Mouse (Mus musculus) kidney, postnatal 25 days (tissue): ENCODE measurements around the gene Lce1i.
"Not testable (repeated sequence)": the region's sequence is repeated elsewhere in the genome, so short reads cannot be mapped to it uniquely, and the experiment has no call there.

Experiments
- DNase-seq, 2 experiments: peaks; one replicate each; pipeline ENCODE4 v3.0.0; 2021; ENCODE audit warnings: mixed read lengths in 2 of 2

Lce1i gene

DNA sequence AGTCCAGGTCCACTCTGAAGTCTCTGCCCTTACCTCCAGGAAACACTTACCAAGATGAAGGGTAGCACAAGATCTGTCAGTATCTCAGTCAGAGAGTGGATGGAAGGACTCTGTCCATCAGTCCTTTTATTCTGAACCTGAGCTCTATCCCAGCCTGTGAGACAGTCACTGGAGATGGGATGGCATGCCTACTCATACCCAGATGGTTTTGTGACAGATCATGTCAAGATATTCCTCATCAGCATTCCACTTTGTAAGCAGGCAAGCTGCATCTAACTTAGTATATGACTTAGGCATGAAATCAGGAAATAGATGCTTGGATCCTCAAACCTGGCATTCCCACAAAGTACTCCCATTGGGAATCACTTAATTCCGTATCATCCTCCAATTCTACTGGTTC is at the start of gene Lce1i:
TSS of gene Lce1i (minus strand) at position 101 of the 400 bp plus-strand sequence.
- DNase-seq = no peak

DNA sequence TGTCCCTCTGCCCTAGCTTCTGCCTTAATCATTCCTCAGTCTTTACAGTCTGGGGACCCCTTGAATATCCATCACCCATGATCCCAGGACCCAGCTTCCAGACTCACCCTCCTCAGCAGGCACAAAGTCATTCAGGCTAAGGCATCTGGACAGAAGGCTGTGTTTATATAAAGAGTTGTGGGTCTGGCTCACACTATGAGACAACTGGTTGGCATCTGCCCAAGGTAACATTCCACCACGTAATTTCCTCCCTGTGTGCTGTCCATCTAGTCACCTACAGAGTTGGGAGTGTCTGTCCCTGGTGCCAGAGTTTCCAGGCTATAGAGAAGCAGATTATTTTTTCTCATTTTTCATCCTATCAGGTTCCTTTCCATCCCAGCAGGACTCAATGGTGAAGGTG is 48.4 kb upstream of the Lce1i start, which contains the start of gene Kprp:
TSS of gene Kprp (minus strand) at position 140 of the 400 bp plus-strand sequence.
- DNase-seq = no peak

- DNase-seq = no peak
Measured at GRCm38 (mm10) chr3:92825808-92826207, 47.1 kb upstream of the Lce1i start.

GRCm38 (mm10) chr3:92816036-92816435 is 37.3 kb upstream of the Lce1i start:
- not testable (repeated sequence) for DNase-seq

GRCm38 (mm10) chr3:92815581-92815980 is 36.9 kb upstream of the Lce1i start:
- DNase-seq = no peak

- DNase-seq = no peak
Measured at GRCm38 (mm10) chr3:92807791-92808190, 29.1 kb upstream of the Lce1i start, which contains the start of gene Lce1k. Lce1k (minus strand) TSS chr3:92807891.

- no peak for DNase-seq
Measured at GRCm38 (mm10) chr3:92790414-92790813, 11.7 kb upstream of the Lce1i start, which contains the start of gene Lce1j. Lce1j (minus strand) TSS chr3:92790514.

GRCm38 (mm10) chr3:92771573-92771972 is 7.1 kb downstream of the Lce1i start:
- DNase-seq = no peak

GRCm38 (mm10) chr3:92764965-92765364 is 13.7 kb downstream of the Lce1i start, which contains the start of gene Lce1h:
Lce1h (minus strand) TSS chr3:92765065.
- no peak for DNase-seq

- no peak for DNase-seq
Measured at GRCm38 (mm10) chr3:92753197-92753596, 25.5 kb downstream of the Lce1i start.

- DNase-seq = no peak
Measured at GRCm38 (mm10) chr3:92752238-92752637, 26.5 kb downstream of the Lce1i start, which contains the start of gene Lce1g. Lce1g (minus strand) TSS chr3:92752338.

DNA sequence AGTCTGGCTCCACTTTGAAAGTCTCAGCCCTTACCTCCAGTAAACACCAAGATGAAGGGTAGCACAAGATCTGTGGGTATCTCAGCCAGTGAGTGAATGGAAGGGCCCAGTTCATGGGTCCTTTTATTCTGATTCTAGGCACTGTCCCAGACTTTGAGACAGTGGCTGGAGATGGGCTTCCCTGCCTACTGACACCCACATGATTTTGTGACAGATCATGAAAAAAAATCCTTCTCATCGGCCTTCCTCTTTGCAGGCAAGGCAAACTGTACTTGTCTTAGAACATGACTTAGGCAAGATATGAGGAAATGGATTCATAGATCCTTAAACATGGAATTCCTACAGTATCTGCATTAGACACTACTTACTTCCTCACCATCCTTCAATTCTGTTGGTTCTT is 39.7 kb downstream of the Lce1i start, which contains the start of gene Gm38119:
TSS of gene Gm38119 (minus strand) at position 101 of the 400 bp plus-strand sequence.
- DNase-seq = no peak
